Mouse (Mus musculus) kidney, postnatal 25 days (tissue): ENCODE results near the gene Cntn5.
"Not testable (repeated sequence)": the region's sequence is repeated elsewhere in the genome, so short reads cannot be mapped to it uniquely, and the experiment has no call there.

Experiments used
- DNase-seq, 2 experiments: peaks; one replicate each; pipeline ENCODE4 v3.0.0; 2021; ENCODE audit warnings: mixed read lengths in 2 of 2

Gene Cntn5

GRCm38 (mm10) chr9:10650632-10651031 is 253.9 kb downstream of the Cntn5 start:
- DNase-seq, result no peak

- no peak for DNase-seq
Observed at GRCm38 (mm10) chr9:10645951-10646350, 258.6 kb downstream of the Cntn5 start.

- no peak for DNase-seq
Observed at GRCm38 (mm10) chr9:10645045-10645830, 259.3 kb downstream of the Cntn5 start.

GRCm38 (mm10) chr9:10618036-10618435 is 286.5 kb downstream of the Cntn5 start:
- no peak for DNase-seq

GRCm38 (mm10) chr9:10575346-10576241 is 329.0 kb downstream of the Cntn5 start:
- no peak for DNase-seq

GRCm38 (mm10) chr9:10569830-10570229 is 334.7 kb downstream of the Cntn5 start:
- DNase-seq, result no peak

GRCm38 (mm10) chr9:10540877-10541276 is 363.7 kb downstream of the Cntn5 start:
- not testable (repeated sequence) for DNase-seq

- DNase-seq, result no peak
Observed at GRCm38 (mm10) chr9:10532248-10532647, 372.3 kb downstream of the Cntn5 start.

- DNase-seq, result no peak
Observed at GRCm38 (mm10) chr9:10531087-10531486, 373.5 kb downstream of the Cntn5 start.

- no peak for DNase-seq
Observed at GRCm38 (mm10) chr9:10529528-10529927, 375.0 kb downstream of the Cntn5 start.

GRCm38 (mm10) chr9:10529113-10529512 is 375.5 kb downstream of the Cntn5 start:
- DNase-seq, result no peak

GRCm38 (mm10) chr9:10528692-10529091 is 375.9 kb downstream of the Cntn5 start:
- no peak for DNase-seq

GRCm38 (mm10) chr9:10525915-10526667 is 378.5 kb downstream of the Cntn5 start:
- DNase-seq, result no peak

- no peak for DNase-seq
Observed at GRCm38 (mm10) chr9:10522604-10523003, 382.0 kb downstream of the Cntn5 start.

- DNase-seq, result no peak
Observed at GRCm38 (mm10) chr9:10521054-10521453, 383.5 kb downstream of the Cntn5 start.

- DNase-seq, result no peak
Observed at GRCm38 (mm10) chr9:10492243-10492642, 412.3 kb downstream of the Cntn5 start.

GRCm38 (mm10) chr9:10471484-10472125 is 433.0 kb downstream of the Cntn5 start:
- no peak for DNase-seq

GRCm38 (mm10) chr9:10464758-10465157 is 439.8 kb downstream of the Cntn5 start:
- no peak for DNase-seq

GRCm38 (mm10) chr9:10457900-10458299 is 446.7 kb downstream of the Cntn5 start:
- no peak for DNase-seq

- no peak for DNase-seq
Observed at GRCm38 (mm10) chr9:10448987-10449563, 455.5 kb downstream of the Cntn5 start.

- no peak for DNase-seq
Observed at GRCm38 (mm10) chr9:10447220-10447837, 457.2 kb downstream of the Cntn5 start.

- DNase-seq, result no peak
Observed at GRCm38 (mm10) chr9:10412075-10412474, 492.5 kb downstream of the Cntn5 start.
